Mouse (Mus musculus) erythroid progenitor cell, adult 5-6 weeks (primary cell): Measurements from ENCODE around the gene Akp3. TPM values are rescaled to one million over a fixed set of nuclear protein-coding genes. Genes with fewer than 3 reads are reported as not detected.

Source experiments
- ATAC-seq: replicated peaks from 2 replicates; pipeline ENCODE4 v1.8.0; 2016; ENCODE audit warnings: moderate number of reproducible peaks, mild to moderate bottlenecking, moderate TSS enrichment, inconsistent platforms; ENCODE audit not compliant: poor library complexity, low FRiP score, severe bottlenecking
- total RNA-seq, 2 experiments: library from RNA; stranded (forward) in 1 of 2; stranded (reverse) in 1 of 2; fragments of 150-400 nt in 1 of 2; fragments of 186-747, 209-891 nt in 1 of 2; gene quantifications; 2 replicates each; pipeline versions ENCODE4 v1.2.3 to v1.2.4; 2015 to 2017; ENCODE audit warnings: low replicate concordance in 2 of 2

Akp3 gene
- total RNA-seq, 2 experiments from 2014 or later: not detected

DNA sequence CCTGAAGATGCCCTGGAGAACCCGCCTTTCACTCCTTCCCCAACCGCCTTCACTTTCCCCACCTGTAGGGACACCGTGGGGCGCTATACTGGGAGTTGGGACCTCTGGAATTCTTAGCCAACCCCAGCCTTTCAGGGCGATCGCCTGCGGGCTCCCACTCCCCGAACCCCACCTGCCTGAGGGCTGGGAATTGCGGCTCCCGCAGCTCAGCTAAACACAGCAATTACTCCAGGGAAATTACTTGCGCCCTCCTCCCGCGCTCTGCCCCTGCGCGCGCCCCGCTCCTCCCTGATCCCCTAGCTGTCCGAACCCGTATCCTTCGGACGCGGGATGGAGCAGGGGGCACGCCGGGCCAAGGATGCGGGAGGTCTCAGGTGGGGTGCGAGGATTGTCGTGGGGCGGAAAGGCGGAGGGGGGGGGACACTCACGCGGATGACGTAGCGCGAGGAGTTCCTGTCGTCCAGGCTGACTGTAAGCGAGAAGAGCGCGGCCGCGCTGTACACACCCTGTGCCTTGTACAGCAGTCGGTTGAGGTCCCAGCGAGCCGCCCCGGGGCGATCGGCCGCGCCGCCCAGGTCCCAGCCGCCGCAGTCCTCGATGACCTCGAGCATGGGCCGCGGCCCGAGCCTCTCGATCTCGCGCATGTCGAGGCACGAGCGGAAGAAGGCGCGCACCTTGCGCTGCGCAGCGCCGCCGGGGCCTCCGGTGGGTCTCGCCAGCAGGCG, 29.2 kb downstream of the Akp3 start:
- no peak for ATAC-seq

DNA sequence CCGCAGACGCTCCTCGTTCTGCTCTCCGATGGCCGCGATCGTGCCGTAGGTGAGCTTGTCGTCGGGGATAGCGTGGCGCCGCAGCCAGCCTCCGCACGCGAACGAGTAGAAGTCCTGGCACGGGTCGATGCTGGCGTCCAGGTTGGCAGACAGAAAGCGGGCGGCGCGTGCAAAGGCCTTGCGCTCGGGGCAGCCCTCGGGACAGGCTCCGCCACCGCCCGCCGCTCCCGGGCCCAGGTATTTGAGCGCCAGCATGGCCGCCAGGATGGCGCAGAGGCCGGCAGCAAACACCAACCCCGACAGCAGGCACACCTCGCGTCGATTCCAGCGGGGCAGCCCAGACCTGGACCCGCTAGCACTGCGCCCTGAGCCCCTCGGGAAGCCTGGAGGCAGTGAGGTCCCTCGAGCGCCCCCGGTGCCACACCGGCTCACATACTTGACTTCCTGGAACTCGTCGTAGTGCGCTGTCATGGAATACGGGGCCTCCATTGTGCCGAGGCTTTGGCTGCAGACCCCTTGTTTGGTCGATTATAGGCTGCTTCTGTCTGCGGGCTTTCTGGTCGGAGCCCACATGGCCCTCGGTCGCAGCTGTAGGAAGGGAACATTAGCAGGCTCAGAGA, 29.8 kb downstream of the Akp3 start:
- ATAC-seq: no peak

DNA sequence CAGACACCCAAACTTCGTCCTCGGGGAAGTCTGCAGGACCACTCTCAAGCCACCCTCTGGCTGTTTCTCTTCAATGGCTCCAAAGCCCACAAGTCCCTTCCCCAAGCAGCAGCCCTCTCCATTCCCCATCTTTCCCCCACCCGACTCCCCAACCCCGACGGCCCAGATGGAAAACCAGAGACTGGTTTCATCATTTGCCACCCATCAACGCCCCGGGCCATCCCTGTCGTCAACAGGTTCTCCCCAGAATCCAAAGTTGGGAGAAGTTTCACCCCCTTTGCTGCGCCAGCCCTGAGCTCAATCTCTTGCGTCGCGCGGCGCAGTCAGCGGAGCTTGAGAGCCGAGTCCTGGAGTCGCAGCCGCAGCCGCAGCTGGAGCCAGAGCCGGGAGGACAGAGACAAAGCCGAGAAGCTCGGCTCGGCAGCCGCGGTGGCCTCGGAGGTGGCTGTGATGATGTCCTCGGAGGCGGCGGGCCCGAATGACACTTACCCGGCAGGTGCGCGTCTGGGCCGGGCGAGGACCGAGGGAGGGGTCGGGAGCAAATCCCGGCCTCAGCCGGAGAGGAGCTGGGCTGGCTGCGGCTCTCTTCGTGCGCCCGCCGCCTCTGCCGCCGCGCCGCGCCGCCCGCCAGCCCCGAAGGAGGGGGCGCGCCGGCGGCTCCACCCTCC, 30.9 kb downstream of the Akp3 start:
- ATAC-seq: no peak

DNA sequence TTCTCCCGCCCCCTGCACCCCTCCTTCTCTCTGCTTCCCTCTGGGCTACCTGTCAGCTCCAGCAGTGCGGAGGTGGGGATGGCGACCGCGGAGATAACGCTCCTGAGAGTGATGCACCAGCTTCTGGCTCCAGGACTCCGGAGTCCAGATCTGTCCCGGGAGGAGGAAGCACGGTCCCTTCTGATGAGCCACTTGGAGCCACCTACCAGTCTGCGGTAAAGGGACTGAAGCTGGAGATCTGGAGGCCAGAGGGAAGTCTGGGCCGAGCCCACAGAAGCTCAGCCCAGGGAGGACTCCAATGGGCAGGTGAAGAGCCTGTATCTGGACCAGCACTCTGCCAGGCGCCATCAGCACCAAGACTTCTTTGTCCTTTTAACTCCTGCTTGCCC, 31.4 kb downstream of the Akp3 start, which contains the start of gene Ecel1:
Gene Ecel1 (minus strand): TSS at position 323 of the 389 bp plus-strand sequence.
- ATAC-seq: no peak

DNA sequence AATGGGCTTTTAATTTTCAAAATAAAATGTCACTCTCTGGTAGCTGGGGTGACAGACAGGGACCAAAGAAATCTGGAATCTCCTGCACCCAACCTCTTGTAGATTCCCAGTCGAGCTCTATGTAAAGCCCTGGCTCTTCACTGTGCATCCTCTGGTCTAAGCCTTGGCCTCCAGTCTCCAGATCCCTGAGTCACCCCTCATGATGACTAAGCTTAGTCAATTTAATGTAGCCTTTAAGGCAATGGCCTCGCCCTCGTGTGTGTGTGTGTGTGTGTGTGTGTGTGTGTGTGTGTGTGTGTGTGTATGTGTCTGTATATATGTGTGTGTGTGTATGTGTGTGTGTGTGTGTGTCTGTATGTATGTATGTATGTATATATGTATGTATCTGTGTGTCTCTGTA, 34.6 kb downstream of the Akp3 start:
- ATAC-seq: no peak

DNA sequence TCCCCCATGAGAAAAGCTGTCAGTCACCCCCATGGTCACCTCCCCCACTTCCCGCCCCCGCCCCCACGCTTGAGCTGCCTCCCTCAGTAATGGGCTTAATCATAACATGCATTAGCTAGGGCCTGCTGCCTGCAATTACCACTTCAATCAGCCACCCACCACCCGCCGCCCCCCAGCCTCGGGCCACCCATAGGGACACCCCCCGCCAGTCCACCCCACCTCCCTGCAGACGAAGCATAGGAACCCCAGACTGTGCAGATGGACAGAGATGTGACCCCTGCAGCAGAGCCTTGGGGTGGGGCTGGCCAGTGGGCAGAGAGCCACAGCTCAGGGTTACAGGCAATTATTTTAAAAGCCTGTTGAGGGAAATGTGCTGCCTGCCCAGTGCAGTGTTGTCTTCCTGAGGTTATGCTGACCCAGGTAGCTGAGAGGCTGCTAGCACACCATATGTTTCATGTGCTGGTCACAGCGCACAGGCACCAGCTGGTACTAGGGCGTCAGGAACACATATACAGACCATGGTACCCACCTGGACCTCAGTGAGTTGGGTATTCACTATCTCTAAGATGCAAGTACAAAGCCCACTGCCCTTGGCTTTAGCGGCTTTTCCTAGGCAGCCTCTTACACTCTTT, 39.5 kb downstream of the Akp3 start:
- no peak for ATAC-seq

DNA sequence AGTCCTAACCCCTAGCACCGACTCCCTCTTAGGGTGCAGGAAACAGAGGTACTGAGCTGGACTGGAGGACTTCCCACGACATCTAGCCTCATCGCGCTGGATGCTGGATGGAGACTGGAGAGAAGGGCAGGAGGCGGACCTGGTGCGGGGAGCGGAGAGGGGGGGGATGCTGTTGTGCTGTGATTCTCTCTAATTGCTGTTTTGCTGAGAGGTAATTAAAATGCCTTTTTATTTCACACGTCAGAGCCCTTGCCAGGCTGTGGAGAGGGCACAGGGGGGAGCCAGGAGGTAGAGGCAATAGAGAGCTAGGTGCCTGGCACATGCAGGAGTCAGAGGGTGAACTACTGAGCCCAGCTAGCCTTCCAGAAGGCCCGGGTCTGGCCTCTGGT, 40.0 kb downstream of the Akp3 start:
- no peak for ATAC-seq

DNA sequence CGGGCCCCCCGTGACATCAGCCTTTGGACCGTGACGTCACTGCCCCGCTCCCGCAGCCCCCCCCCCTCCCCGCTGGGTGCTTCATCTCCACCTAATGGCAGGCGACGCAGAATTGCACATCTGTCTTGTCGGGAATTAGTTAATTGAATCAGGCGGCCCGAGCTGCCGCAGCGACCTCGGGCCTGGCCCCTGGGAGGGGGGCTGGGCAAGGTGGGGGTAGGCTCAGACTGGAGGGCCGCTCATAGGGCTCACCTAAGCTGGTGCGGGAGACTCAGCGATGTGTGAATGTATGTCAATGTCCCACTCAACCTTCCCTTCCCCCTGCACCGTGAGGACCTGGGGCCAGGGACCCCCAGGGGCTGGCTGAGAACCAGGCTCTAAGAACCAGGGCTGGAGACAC, 45.7 kb downstream of the Akp3 start:
- ATAC-seq: no peak

DNA sequence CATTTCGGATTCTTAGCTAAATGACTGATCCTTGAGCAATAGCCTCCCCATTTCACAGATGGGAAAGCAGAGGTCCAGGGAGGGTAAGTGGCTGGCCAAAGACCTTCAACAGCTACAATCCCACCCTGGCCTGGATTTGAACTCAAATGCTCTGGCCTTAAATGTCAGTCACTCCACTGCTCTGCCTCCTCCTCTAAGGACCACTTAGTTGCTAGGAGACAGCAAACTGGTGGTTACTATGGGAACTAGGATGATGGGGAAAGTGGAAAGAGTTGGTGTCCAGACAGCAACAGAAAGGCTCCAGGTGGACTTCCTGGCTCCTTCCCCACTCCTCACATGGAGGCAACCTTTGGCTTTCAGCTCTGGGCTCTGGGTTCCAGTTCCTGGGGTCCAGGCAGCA, 46.5 kb downstream of the Akp3 start:
- ATAC-seq: no peak

DNA sequence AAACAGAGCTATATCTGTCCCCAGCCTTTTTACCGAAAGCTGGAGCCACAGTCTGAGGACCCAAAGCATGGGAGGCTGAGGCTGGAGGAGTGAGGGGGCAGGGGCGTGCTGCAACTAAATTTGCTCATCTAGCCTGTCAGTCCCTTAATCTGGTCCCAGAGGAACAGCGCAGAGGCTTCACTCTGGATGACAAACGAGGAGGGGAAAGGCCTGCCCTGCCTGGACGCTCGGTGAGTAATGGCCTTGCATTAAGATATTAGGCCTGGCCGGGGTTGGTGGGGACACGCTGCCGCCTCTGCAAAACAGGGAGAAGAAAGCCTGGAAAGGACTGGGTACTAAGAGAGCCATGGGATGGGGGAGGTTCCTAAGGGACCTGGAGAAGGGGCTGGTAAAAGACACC, 47.5 kb downstream of the Akp3 start:
- ATAC-seq: no peak

DNA sequence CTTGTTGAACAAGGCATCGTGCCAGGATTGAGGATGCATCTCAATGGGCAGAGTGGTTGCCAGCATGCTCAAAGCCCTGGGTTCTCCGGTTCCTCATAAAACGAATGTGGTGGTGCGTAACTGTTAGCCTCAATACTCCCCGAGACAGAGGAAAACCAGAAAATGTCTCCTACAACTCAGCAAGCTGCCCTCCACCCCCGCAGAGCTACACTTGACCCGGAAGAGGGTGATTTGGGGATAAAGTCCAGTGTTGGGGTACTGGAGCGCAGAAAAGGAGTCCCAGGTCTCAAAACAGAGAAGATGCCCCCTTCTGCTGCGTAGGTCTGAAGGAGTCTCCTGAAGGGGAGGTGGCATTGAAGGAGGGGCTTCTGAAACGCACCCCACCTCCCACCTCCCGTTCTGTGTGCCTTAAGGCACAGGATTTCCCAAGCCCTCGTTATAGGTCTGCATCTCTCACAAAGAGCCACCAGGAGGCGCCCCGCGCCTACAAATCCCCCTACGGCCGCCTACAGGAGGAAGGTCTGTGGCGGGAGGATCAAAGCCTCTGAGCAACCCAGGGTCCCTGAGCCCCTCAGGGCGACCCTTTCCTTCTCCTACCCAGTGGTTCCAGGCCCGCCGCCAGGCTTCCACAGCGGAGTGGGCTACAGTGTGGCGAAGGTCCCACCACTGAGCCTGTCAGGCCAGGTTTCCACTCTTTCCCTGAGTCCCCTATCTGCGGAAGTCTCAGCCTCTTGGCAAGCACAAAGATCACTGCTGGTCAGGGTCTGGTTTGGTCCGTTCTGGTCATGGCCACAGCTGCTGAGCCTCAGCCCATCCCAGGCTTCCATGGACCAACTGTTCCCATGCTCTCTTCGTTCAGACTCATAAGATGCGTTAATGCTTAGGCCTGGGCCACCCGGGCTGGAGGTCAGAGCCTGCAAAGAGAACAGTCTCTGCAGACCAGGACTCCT, 49.5 kb downstream of the Akp3 start:
- no peak for ATAC-seq

DNA sequence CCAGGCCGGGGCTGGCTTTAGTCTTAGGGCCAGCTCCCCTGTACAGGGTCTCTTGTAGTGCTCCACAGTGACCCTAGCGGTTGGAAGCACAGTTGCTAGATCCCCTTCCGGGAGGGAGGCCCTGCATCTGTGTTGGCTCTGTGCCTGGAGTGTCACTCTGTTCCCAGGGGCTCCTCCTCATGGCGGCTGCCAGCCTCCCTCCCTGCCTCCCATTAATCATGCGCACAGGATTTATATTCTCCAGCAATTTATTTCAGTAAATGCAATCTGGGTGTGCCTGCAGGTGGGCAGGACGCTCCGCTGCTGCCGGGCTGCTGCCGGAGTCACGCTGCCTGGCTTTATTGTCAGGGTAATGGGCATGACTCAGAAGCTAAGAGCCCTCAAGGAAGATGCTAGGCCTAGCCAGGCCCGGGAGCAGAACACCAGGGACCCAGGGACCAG, 51.1 kb downstream of the Akp3 start:
- no peak for ATAC-seq

Other genes starting within 250 kb of the Akp3 start
- gene Alppl2, start 35.0 kb upstream of the Akp3 start, total RNA-seq (2015; ENCODE audit: low replicate concordance): not detected in 2 replicates
- not detected in 2 replicates for gene Alppl2, start 35.0 kb upstream of the Akp3 start, total RNA-seq (2017; ENCODE audit: low replicate concordance)
- not detected in 2 replicates for gene Alpi, start 23.4 kb upstream of the Akp3 start, total RNA-seq (2015; ENCODE audit: low replicate concordance)
- gene Alpi, start 23.4 kb upstream of the Akp3 start, total RNA-seq (2017; ENCODE audit: low replicate concordance): not detected in 2 replicates
- not detected in 2 replicates for gene Ecel1, start 31.5 kb downstream of the Akp3 start, total RNA-seq (2015; ENCODE audit: low replicate concordance)
- not detected in 2 replicates for gene Ecel1, start 31.5 kb downstream of the Akp3 start, total RNA-seq (2017; ENCODE audit: low replicate concordance)
- gene Prss56, start 58.3 kb downstream of the Akp3 start, total RNA-seq (2015; ENCODE audit: low replicate concordance): not detected in 2 replicates
- not detected in 2 replicates for gene Prss56, start 58.3 kb downstream of the Akp3 start, total RNA-seq (2017; ENCODE audit: low replicate concordance)
- not detected in 2 replicates for gene Chrnd, start 65.6 kb downstream of the Akp3 start, total RNA-seq (2015; ENCODE audit: low replicate concordance)
- gene Chrnd, start 65.6 kb downstream of the Akp3 start, total RNA-seq (2017; ENCODE audit: low replicate concordance): not detected in 2 replicates
- not detected in 2 replicates for gene Chrng, start 79.7 kb downstream of the Akp3 start, total RNA-seq (2015; ENCODE audit: low replicate concordance)
- not detected in 2 replicates for gene Chrng, start 79.7 kb downstream of the Akp3 start, total RNA-seq (2017; ENCODE audit: low replicate concordance)
- 37.8 and 49.9 TPM in 2 replicates for gene Eif4e2, start 88.9 kb downstream of the Akp3 start, total RNA-seq (2015; ENCODE audit: low replicate concordance)
- gene Eif4e2, start 88.9 kb downstream of the Akp3 start, total RNA-seq (2017; ENCODE audit: low replicate concordance): 22.8 and 29.3 TPM in 2 replicates
- not detected in 2 replicates for gene Efhd1, start 139.4 kb downstream of the Akp3 start, total RNA-seq (2015; ENCODE audit: low replicate concordance)
- 1.8 TPM in 1 of 2 replicates, not detected in the other for gene Efhd1, start 139.4 kb downstream of the Akp3 start, total RNA-seq (2017; ENCODE audit: low replicate concordance)
- 84.0 and 90.5 TPM in 2 replicates for gene Gigyf2, start 202.0 kb downstream of the Akp3 start, total RNA-seq (2015; ENCODE audit: low replicate concordance)
- 159 and 162 TPM in 2 replicates for gene Gigyf2, start 202.0 kb downstream of the Akp3 start, total RNA-seq (2017; ENCODE audit: low replicate concordance)